Mouse (Mus musculus): ENCODE results near the gene Gm10428.

DNA sequence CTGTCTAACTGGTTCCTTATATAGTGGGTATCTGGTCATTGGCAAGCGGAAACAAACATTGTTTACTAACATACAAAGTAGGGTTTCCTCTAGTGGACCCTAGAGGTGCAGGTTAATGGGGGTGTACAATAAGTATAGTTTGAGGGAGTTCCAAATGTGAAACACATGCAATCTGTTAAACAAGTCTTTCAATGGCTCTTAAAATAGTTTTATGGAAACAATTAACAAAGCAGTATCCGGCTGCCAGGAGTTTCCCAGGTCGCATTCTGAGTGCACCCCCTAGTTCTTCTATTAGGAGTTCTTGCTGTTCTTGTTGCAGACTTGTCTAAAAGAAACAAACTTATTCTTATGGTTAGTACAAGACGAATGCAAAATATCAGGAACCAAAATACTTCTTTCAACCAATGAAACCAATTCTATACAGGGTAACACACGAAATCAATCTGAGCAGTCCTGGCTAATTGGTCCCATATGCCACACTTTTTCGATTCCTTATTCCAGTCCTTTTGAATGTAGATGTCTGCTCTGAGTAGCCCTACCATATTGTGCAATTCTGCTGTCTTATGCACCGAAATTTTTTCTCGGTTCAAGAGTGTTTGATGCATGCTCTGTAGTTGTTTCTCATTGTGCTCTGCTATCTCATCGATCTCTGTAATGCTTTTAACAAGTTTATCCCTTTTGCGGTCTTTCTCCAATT is 10.5 kb upstream of the Gm10428 start:
- TF ChIP-seq CTCF (IDR thresholded peaks at IDR 0.05; ENCODE audit: borderline replicate concordance, extremely low read depth, insufficient read depth, insufficient read length) (no peak), POLR2A (IDR thresholded peaks at IDR 0.05; ENCODE audit: borderline replicate concordance, extremely low read depth, insufficient read depth, insufficient read length, poor library complexity, severe bottlenecking) (no peak)
